Mouse (Mus musculus): ENCODE data around the gene Pih1d1. TPM values are rescaled to one million over a fixed set of nuclear protein-coding genes. Genes with fewer than 3 reads are reported as not detected.
"Not testable (repeated sequence)": the region's sequence is repeated elsewhere in the genome, so short reads cannot be mapped to it uniquely, and the experiment has no call there.

Pih1d1 gene
- polyA plus RNA-seq, 1 experiment from 2014 or later, result 97.7 TPM

DNA sequence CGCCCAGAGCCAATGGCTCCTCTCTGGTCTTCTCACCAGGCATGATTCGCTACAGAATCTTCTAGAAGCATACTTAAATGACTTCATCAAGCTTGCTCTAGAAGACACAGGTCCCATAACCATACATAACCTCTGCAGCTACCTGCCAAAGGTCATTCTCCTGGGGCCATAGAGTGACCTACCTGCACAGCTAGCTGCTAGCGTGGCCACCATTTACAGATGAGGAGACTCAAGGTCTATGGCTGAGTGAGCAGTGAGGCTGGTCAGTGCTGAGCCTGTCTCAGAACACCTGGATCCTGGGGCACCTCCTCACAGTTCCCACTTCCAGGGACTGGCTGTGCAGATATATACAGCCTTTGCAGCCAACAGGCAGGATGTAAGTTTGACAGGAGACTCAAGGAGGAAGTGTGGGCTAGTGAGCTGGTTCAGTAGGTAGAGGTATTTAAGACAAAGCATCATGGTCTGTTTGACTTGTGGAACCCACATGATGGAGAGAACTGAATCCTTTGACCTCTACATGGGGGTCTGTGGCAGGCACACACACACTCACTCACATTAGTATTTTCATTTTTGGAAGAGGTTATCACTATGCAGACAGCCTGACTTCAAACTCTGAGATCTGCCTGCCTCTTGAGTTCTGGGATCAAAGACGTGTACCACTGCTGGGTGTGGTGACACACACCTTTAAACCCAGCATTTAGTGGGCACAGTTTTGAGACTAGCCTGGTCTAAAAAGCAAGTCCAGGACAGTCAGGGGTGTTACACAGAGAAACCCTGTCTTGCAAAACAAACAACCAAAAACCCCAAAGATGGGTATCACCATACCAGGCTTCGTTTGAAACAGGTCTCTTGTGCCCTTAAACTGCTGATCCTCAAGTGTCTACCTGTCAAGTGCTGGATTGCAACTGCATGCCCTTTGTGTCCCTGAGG, 34.1 kb upstream of the Pih1d1 start:
- no peak overlapping the region for H3K4me2 ChIP-seq
- H3K9ac ChIP-seq, result no peak overlapping the region
- no peaks in the 10 kb centered on the region for H3K9me3 ChIP-seq
- peaks cover 50% of the 10 kb centered on the region for H3K36me3 ChIP-seq
- H3K27ac ChIP-seq, result peak overlapping the region; percentile 22; the same call in 1 of the 2 replicates
- peaks cover 26% of the 10 kb centered on the region for H3K4me1 ChIP-seq
- H3K4me3 ChIP-seq, result no peak overlapping the region
- 82% methylated on average over 5 of the region's 5 CpGs for WGBS
- ATAC-seq (ENCODE audit: insufficient number of reproducible peaks, insufficient read depth, low FRiP score, low TSS enrichment, low read depth), result no peak
- no peaks in the 10 kb centered on the region for H3K27me3 ChIP-seq

DNA sequence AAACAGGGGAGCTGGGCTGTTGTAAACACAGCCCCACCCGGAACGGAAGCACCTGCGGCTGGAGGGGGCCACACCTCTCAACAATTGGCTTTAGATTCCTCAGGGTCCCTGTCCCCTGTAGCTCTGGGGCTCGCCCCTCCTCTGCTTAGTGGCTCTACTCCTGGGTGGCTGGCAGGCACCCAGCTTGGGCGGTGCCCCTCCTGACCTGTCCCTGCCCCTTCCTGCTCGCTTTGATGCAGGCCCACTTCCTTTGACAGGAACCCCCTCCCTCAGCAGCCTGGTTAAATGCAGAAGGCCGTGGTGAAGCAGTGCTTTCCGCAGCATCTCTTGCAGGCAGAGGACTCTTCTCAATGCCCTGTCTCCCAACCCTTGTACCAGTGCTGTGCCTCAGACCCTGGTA, 32.7 kb upstream of the Pih1d1 start:
- H3K4me1 ChIP-seq, result peaks cover 40% of the 10 kb centered on the region
- 0 out of 2 replicates have a peak overlapping the region, but pooled peaks have one; percentile 11 for H3K27ac ChIP-seq
- ATAC-seq (ENCODE audit: insufficient number of reproducible peaks, insufficient read depth, low FRiP score, low TSS enrichment, low read depth), result no peak
- 65% methylated on average over 8 of the region's 8 CpGs for WGBS
- H3K36me3 ChIP-seq, result peaks cover 63% of the 10 kb centered on the region
- no peaks in the 10 kb centered on the region for H3K9me3 ChIP-seq
- H3K4me3 ChIP-seq, result peak overlapping the region; percentile 6; the same call in 1 of the 2 replicates
- H3K27me3 ChIP-seq, result no peaks in the 10 kb centered on the region
- peak overlapping the region; percentile 99 for H3K9ac ChIP-seq
- H3K4me2 ChIP-seq, result peak overlapping the region; percentile 21

DNA sequence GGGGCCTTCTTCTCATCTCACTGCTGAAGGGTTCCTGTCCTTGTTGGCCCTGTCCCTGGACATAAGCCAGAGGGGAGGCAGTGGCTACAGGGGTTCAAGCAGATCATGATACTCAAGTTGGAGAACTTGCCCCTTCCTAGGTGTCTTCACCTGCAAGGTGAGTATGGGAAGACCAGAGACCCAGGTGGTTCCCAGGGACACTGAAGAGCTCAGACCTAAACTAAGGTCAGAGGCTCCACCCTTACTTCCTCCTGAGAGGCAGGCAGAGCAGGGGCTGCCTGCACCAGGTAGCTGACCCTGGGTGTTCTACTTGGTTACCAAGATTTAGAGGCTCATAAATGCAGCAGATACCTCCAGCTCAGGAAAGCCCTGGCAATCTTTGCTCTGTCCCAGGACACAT, 32.1 kb upstream of the Pih1d1 start:
- Histone ChIP-seq H3K4me3 (peak overlapping the region; percentile 7; the same call in 1 of the 2 replicates), H3K4me2 (peak overlapping the region; percentile 21), H3K9ac (peak overlapping the region; percentile 99), H3K36me3 (peaks cover 69% of the 10 kb centered on the region), H3K27ac (peak overlapping the region; percentile 3; the same call in 1 of the 2 replicates), H3K9me3 (no peaks in the 10 kb centered on the region), H3K4me1 (peaks cover 45% of the 10 kb centered on the region), H3K27me3 (no peaks in the 10 kb centered on the region)
- no peak for ATAC-seq (ENCODE audit: insufficient number of reproducible peaks, insufficient read depth, low FRiP score, low TSS enrichment, low read depth)

DNA sequence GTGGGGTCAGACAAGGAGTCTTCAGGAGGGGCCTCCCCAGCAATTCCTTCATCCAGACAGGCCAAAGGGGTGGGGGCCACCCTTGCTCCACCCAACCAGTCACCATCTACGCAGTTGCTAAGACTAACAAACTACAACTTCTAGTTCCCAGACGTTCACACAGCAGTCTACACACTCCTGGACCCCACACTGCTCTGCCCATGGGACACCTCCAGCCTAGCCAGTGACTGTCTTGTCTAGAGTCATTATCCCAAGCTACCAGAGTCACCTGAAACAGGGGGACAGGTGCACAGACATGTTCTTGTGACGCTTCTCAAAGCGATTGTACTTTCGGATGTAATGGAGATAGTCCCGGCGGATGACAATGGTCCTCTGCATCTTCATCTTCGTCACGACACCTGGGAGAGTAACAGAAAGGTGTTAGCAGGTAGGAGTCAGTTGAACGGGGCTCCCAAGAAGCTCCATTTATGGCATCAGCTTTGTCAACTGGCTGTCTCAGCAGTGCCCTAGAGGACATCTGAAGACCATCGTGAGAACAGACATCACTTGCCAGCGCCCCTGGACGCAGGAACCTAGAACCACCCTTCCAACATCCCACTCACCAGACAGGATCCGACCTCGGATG, 31.4 kb upstream of the Pih1d1 start:
- WGBS, result 82% methylated on average over 15 of the region's 15 CpGs
- Histone ChIP-seq H3K4me2 (peak overlapping the region; percentile 89), H3K4me3 (peak overlapping the region; percentile 96), H3K9ac (peak overlapping the region; percentile 99), H3K27ac (no peak overlapping the region), H3K9me3 (no peaks in the 10 kb centered on the region), H3K4me1 (peaks cover 53% of the 10 kb centered on the region), H3K27me3 (no peaks in the 10 kb centered on the region), H3K36me3 (peaks cover 75% of the 10 kb centered on the region)
- no peak for ATAC-seq (ENCODE audit: insufficient number of reproducible peaks, insufficient read depth, low FRiP score, low TSS enrichment, low read depth)

DNA sequence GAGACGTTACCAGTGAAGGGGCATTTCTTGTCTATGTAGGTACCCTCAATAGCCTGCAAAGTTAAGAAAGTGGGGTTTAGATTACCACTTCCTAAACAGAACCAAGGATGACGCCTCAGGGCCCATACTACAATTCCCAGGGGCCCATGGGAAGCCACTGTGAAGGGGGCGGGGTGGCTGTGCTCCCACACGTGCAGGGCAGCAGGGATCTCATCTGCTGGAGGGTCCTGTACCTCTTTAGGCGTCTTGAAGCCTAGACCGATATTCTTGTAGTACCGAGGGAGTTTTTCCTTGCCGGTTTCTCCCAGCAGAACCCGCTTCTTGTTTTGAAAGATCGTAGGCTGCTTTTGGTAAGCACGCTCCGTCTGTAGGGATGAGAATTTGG, 30.9 kb upstream of the Pih1d1 start:
- H3K4me1 ChIP-seq, result peaks cover 53% of the 10 kb centered on the region
- peak overlapping the region; percentile 86 for H3K27ac ChIP-seq
- H3K4me2 ChIP-seq, result peak overlapping the region; percentile 89
- H3K4me3 ChIP-seq, result peak overlapping the region; percentile 96
- no peaks in the 10 kb centered on the region for H3K27me3 ChIP-seq
- 15% methylated on average over 12 of the region's 12 CpGs for WGBS
- peak overlapping the region; percentile 99 for H3K9ac ChIP-seq
- H3K9me3 ChIP-seq, result no peaks in the 10 kb centered on the region
- peaks cover 75% of the 10 kb centered on the region for H3K36me3 ChIP-seq
- ATAC-seq (ENCODE audit: insufficient number of reproducible peaks, insufficient read depth, low FRiP score, low TSS enrichment, low read depth), result no peak

DNA sequence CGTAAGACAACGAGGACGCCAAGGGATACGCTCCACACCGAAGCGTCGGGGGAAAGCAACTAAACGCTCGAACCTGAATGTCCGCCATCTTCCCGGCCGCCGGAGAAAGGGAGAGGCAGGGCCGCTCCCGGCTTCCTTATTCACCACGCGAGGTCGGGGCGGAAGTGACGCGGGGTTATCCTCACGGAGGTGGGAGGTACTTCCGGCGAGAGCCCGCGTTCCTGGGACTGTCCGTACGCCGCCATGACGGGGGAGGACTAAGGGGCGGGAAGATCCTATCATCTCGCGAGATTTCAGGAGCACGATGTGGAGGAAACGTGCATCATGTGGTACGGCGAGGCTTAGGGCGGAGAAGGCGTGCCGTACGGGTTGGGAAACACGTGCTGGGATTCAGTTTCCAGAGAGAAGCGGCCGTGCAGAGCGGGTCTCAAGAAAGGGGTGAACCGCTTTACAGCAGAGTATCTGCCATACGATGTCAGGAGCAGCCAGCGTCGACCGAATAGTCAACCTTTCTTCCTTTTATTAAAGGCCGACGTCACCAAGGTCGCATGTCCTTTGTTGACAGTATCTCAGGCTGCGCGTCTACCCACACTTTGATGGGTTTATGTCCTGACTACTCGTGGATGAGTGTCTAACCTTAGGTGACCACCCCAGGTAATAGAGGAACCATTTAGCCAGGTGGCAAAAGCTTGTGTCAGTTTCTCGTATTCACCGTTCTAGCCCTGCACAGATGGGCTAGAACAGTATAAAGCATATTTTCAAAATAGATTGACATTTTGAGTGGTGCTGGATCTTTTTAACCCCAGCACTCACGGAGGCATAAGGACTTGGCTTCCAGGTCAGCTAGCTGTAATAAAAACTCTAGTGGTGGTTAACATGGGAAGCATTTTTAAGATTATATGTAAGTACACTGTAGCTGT, 29.6 kb upstream of the Pih1d1 start, which contains the start of gene Rps11:
Rps11 (minus strand) TSS at position 216 of the 920 bp plus-strand sequence.
- Histone ChIP-seq H3K27ac (peak within 1 kb of the TSS; percentile 92), H3K9ac (peak within 1 kb of the TSS; percentile 99), H3K36me3 (peaks cover 65% of the 10 kb centered on the region), H3K4me1 (peaks cover 55% of the 10 kb centered on the region), H3K4me2 (peak within 1 kb of the TSS; percentile 89), H3K4me3 (peak within 1 kb of the TSS; percentile 96), H3K9me3 (no peaks in the 10 kb centered on the region), H3K27me3 (no peaks in the 10 kb centered on the region)
- ATAC-seq (ENCODE audit: insufficient number of reproducible peaks, insufficient read depth, low FRiP score, low TSS enrichment, low read depth), result peak; percentile 88
- under 1% methylated on average over 59 of the region's 59 CpGs for WGBS

DNA sequence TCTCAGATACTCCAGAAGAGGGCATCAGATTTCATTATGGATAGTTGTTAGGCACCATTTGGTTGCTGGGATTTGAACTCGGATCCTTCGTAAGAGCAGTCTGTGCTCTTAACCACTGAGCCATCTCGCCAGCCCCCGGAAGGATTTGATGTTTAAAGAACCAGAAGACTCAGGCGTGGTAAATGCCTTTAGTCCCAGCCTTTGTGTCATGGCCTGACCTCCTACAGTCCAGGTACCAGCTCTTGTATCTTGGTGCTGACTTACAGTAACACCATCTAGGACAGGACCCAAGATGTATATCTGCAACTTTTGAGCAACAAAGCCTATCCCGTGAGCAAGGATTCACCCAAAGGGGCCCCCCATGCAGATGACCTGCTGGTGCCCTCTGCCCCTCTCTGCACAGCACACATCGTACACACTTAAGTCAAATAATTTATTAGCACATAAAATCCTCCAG, 28.9 kb upstream of the Pih1d1 start:
- Histone ChIP-seq H3K4me2 (peak overlapping the region; percentile 89), H3K4me3 (peak overlapping the region; percentile 96), H3K9me3 (no peaks in the 10 kb centered on the region), H3K36me3 (peaks cover 58% of the 10 kb centered on the region), H3K27ac (peak overlapping the region; percentile 92), H3K9ac (peak overlapping the region; percentile 99), H3K27me3 (no peaks in the 10 kb centered on the region), H3K4me1 (peaks cover 61% of the 10 kb centered on the region)
- WGBS, result 25% methylated on average over 7 of the region's 7 CpGs
- no peak for ATAC-seq (ENCODE audit: insufficient number of reproducible peaks, insufficient read depth, low FRiP score, low TSS enrichment, low read depth)

DNA sequence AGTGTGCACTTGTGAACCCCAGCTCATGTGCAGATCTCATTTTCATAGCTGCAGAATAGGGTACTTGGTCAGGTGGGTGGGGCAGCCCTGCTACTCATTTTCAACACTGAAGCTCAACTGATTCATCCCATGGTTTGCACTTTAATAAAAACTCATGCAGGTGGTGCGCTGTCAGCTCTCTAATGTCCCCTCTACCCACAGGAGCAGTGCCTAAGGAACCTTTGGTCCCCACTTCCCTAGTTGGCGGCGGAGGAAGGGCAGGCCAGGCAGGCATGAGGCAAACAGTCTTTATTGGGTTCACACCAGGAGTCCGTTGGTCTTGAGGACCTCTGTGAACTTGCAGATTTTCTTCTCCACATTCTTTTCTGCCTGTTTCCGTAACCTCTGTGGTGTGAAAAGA, 28.5 kb upstream of the Pih1d1 start:
- Histone ChIP-seq H3K9ac (peak overlapping the region; percentile 99), H3K27ac (peak overlapping the region; percentile 92; the same call in 1 of the 2 replicates), H3K4me3 (peak overlapping the region; percentile 86), H3K4me1 (peaks cover 61% of the 10 kb centered on the region), H3K4me2 (peak overlapping the region; percentile 89), H3K36me3 (peaks cover 53% of the 10 kb centered on the region)
- H3K27me3 ChIP-seq; ATAC-seq (ENCODE audit: insufficient number of reproducible peaks, insufficient read depth, low FRiP score, low TSS enrichment, low read depth); H3K9me3 ChIP-seq: not testable (repeated sequence)
- 73% methylated on average over 5 of the region's 5 CpGs for WGBS

DNA sequence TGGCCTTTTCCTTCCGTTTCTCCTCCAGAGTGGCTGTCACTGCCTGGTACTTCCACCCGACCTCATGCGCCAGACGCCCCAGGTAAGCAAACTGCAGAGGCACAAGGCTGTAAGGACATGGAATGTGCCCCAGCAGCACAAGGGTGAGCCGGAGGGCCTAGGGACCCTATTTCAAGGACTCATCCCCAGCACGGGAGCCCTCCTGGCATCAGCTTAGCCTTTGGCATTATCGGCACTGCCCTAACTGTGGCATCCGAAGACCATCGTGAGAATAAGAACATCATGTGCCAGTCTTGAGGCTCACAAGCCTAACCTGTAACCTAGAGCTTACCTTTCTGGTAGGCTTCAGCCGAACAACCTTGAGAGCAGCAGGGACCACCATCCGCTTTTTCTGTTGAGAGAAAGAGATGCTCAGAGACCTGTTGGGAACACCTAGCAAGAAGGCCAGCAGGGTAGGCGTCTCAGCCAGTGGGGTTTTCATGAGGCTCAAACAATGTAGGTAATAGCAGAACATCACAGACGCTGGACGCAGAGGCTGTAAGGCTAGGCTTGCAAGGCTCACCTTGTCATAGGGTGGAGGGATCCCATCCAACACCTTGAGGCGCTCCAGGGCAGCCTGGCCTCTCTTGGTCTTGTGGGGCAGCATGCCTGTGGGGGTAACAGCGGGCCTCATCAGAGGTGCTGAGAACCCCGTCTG, 27.8 kb upstream of the Pih1d1 start:
- no peak for ATAC-seq (ENCODE audit: insufficient number of reproducible peaks, insufficient read depth, low FRiP score, low TSS enrichment, low read depth)
- H3K4me1 ChIP-seq, result peaks cover 58% of the 10 kb centered on the region
- peak overlapping the region; percentile 92 for H3K27ac ChIP-seq
- no peaks in the 10 kb centered on the region for H3K9me3 ChIP-seq
- H3K27me3 ChIP-seq, result no peaks in the 10 kb centered on the region
- peaks cover 47% of the 10 kb centered on the region for H3K36me3 ChIP-seq
- peak overlapping the region; percentile 86 for H3K4me3 ChIP-seq
- WGBS, result 71% methylated on average over 17 of the region's 17 CpGs
- peak overlapping the region; percentile 99 for H3K9ac ChIP-seq
- H3K4me2 ChIP-seq, result peak overlapping the region; percentile 89

DNA sequence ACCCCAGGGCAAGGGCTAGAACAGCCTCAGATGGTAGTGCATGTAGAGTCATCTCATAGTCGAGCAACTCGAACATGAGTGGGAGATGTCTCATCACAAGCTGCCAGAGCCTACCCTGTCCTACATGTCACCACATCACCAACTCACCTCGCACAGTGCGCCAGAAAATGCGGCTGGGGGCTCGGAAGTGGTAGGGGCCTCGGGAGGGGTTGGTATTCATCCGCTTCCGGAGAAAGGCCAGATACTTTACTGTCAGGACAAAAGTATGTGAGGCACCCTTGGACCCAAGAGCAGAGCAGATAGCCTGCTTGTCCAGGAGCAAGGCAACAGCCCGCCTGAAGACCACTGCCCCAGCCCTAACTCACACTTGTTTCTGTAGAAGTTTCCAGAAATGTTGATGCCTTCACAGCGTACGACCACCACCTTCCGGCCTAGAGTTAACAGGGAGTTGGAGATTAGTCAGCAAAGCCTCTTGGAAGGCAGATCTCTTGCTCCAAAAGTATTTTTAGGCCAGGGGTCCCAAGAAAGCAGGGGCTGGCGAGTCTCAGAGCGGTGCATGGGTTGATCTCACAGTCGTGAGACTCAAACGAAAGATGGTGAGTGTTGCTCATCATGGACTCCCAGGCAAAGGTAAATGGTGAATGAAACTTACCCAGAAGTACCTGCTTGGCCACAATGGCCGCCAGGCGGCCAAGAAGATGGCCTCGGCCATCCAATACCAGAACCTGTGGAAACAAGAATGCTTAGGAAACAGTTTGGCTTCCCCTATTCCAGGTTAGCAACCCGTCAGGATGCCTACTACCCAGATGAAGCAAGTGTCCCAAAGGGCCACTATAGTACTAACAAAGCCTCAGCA, 27.0 kb upstream of the Pih1d1 start:
- Histone ChIP-seq H3K27me3 (no peaks in the 10 kb centered on the region), H3K9me3 (no peaks in the 10 kb centered on the region), H3K9ac (peak overlapping the region; percentile 99), H3K4me3 (peak overlapping the region; percentile 86), H3K36me3 (peaks cover 39% of the 10 kb centered on the region), H3K27ac (peak overlapping the region; percentile 92), H3K4me2 (peak overlapping the region; percentile 89), H3K4me1 (peaks cover 50% of the 10 kb centered on the region)
- no peak for ATAC-seq (ENCODE audit: insufficient number of reproducible peaks, insufficient read depth, low FRiP score, low TSS enrichment, low read depth)
- WGBS, result 37% methylated on average over 21 of the region's 21 CpGs

Data from embryonic facial prominence, embryonic 13.5 days (tissue).